Mouse (Mus musculus): ENCODE measurements around the gene Astn1.

DNA sequence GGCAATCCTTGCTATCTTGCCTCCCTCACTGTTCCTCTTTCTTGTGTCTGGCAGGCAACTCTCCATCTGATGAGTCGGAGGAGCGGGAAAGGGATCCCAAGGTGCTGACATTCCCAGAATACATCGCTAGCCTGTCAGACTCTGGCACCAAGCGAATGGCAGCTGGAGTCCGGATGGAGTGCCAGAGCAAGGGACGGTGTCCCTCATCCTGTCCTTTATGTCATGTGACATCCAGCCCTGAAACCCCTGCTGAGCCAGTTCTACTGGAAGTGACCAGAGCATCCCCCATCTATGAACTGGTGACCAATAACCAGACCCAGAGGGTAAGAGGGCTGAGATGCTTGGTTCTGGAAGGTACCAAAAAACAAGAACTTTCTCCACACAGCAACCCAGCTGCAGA lies 294.9 kb downstream of the Astn1 start:
- no peak for TF ChIP-seq POLR2A (IDR thresholded peaks at IDR 0.05; ENCODE audit: control insufficient read depth, low read depth, low read length)
- TF ChIP-seq CTCF (IDR thresholded peaks at IDR 0.05; ENCODE audit: control insufficient read depth, insufficient read depth, insufficient replicate concordance, low read depth, low read length): no peak
